ENCODE assay signal across 15 mouse cellular contexts in genomic region chr3:108072983-108073569, GRCm38 (mm10). TPM values are rescaled to one million over a fixed set of nuclear protein-coding genes. Genes with fewer than 3 reads are reported as not detected.
A peak's percentile ranks its signal among the peaks of the same experiment; 100 is the strongest.
DNase-seq lines count a peak whose midpoint lies in the region; ATAC-seq and TF ChIP-seq lines count a peak whose summit lies in the region.
"Had no signal": no experiment of that assay in that cellular context is flagged by ENCODE, and none has a peak within 500 bp of the region (broad histone marks: within the 10 kb centered on the region; RNA-seq: fewer than 3 reads in every experiment).

No protein-coding gene starts in this region.

- no peak overlapping the region for H3K4me2 ChIP-seq in limb, embryonic 12.5 days
- H3K4me2 ChIP-seq in hindbrain, embryonic 13.5 days, result no peak overlapping the region

- no peaks in the 10 kb centered on the region for H3K27me3 ChIP-seq in limb, embryonic 12.5 days
- H3K27me3 ChIP-seq in limb, embryonic 10.5 days (ENCODE audit: low read depth, poor library complexity, severe bottlenecking), result no peaks in the 10 kb centered on the region
- H3K27me3 ChIP-seq in G1E (ENCODE audit: insufficient read depth, low read length), result no peaks in the 10 kb centered on the region
- no peaks in the 10 kb centered on the region for H3K27me3 ChIP-seq in hindbrain, embryonic 13.5 days
- H3K27me3 ChIP-seq: megakaryocyte, embryonic 14.5 days had no signal

- H3K4me1 ChIP-seq in limb, embryonic 12.5 days (replicated peaks), result 0 out of 2 replicates have a peak, but pooled peaks cover 3% of the 10 kb centered on the region
- H3K4me1 ChIP-seq in limb, embryonic 10.5 days, result peaks cover 13% of the 10 kb centered on the region; the same call in 1 of the 2 replicates
- H3K4me1 ChIP-seq in G1E (ENCODE audit: insufficient read depth, low read depth, low read length), result peaks cover 82% of the 10 kb centered on the region
- H3K4me1 ChIP-seq in hindbrain, embryonic 13.5 days (replicated peaks), result peaks cover 17% of the 10 kb centered on the region

- no peak overlapping the region for H3K4me3 ChIP-seq in limb, embryonic 12.5 days (replicated peaks)
- H3K4me3 ChIP-seq in limb, embryonic 10.5 days, result no peak overlapping the region
- H3K4me3 ChIP-seq in G1E (ENCODE audit: low read depth, low read length), result no peak overlapping the region
- H3K4me3 ChIP-seq in hindbrain, embryonic 13.5 days, result no peak overlapping the region
- H3K4me3 ChIP-seq: erythroblast, embryonic 14.5 days; megakaryocyte, embryonic 14.5 days had no signal

- DNase-seq in adrenal gland, postnatal 10 days, result peak; percentile 32
- no peak for DNase-seq in adrenal gland, postnatal 25 days
- no peak for DNase-seq in limb, embryonic 10.5 days (ENCODE audit: low spot score)
- DNase-seq in G1E (ENCODE audit: low spot score), result peak; percentile 16
- no peak for DNase-seq in T-cell, adult 2 months (ENCODE audit: low spot score)
- DNase-seq: heart, adult 18-20 months; kidney, postnatal 10 days; right cerebral cortex, postnatal 14 days; thymus, adult 18-20 months had no signal

- H3K9ac ChIP-seq in limb, embryonic 12.5 days (replicated peaks), result 0 out of 2 replicates have a peak overlapping the region, but pooled peaks have one; percentile 18
- H3K9ac ChIP-seq in hindbrain, embryonic 13.5 days, result no peak overlapping the region

- no peaks in the 10 kb centered on the region for H3K9me3 ChIP-seq in limb, embryonic 12.5 days
- H3K9me3 ChIP-seq in limb, embryonic 10.5 days (replicated peaks), result no peaks in the 10 kb centered on the region
- no peaks in the 10 kb centered on the region for H3K9me3 ChIP-seq in G1E (replicated peaks)
- H3K9me3 ChIP-seq in hindbrain, embryonic 13.5 days, result no peaks in the 10 kb centered on the region
- H3K9me3 ChIP-seq: megakaryocyte, embryonic 14.5 days had no signal

- H3K36me3 ChIP-seq in limb, embryonic 12.5 days, result peaks cover 57% of the 10 kb centered on the region
- peaks cover 58% of the 10 kb centered on the region for H3K36me3 ChIP-seq in limb, embryonic 10.5 days
- peaks cover 90% of the 10 kb centered on the region for H3K36me3 ChIP-seq in G1E (replicated peaks)
- H3K36me3 ChIP-seq in hindbrain, embryonic 13.5 days, result peaks cover 52% of the 10 kb centered on the region

- WGBS in limb, embryonic 12.5 days, result 85% methylated on average over 10 of the region's 10 CpGs
- 85% methylated on average over 10 of the region's 10 CpGs for WGBS in limb, embryonic 10.5 days
- 58% methylated on average over 10 of the region's 10 CpGs for WGBS in hindbrain, embryonic 13.5 days

- no peak for ATAC-seq in limb, embryonic 12.5 days (ENCODE audit: insufficient number of reproducible peaks, insufficient read depth, low FRiP score, low TSS enrichment, low read depth)
- ATAC-seq in G1E (ENCODE audit: extremely low read depth, insufficient number of reproducible peaks, low FRiP score, poor library complexity, severe bottlenecking), result no peak
- peak; percentile 49 for ATAC-seq in hindbrain, embryonic 13.5 days (ENCODE audit: low FRiP score)
- ATAC-seq in granulocyte monocyte progenitor cell, adult 5-6 weeks (replicated peaks; ENCODE audit: poor library complexity, severe bottlenecking), result no peak

- no peak overlapping the region for H3K27ac ChIP-seq in limb, embryonic 12.5 days
- H3K27ac ChIP-seq in limb, embryonic 10.5 days, result no peak overlapping the region
- peak overlapping the region; percentile 44 for H3K27ac ChIP-seq in hindbrain, embryonic 13.5 days

- no peak for TF ChIP-seq CTCF in G1E (IDR thresholded peaks at IDR 0.05; ENCODE audit: low read depth, low read length)

RNA-seq across cellular contexts. Expression of gene Ampd2, which starts 13.4 kb away (rescaled TPM):
- total RNA-seq in adrenal gland, postnatal 10 days (2021), result 10 to 100 TPM; 79.3 to 92.2 TPM
- total RNA-seq in adrenal gland, postnatal 25 days (2021), result 178 and 283 TPM in 2 replicates
- 51.5 and 51.7 TPM in 2 replicates for polyA plus RNA-seq in limb, embryonic 12.5 days (2016; fragmentation: Nextera tagmentation; extraction: Ambion mirVana)
- 68.8 and 69.7 TPM in 2 replicates for polyA plus RNA-seq in limb, embryonic 10.5 days (2016; fragmentation: Nextera tagmentation; extraction: Ambion mirVana)
- total RNA-seq in G1E (2014; fragmentation: Nextera tagmentation) (169 and 188 TPM in 2 replicates), G1E (2017) (81.6 and 85.9 TPM in 2 replicates)
- polyA plus RNA-seq in G1E (2012), result 380 and 438 TPM in 2 replicates
- polyA plus RNA-seq in hindbrain, embryonic 13.5 days (2015; fragmentation: Nextera tagmentation; extraction: Ambion mirVana), result 50.9 and 52.4 TPM in 2 replicates
- total RNA-seq in granulocyte monocyte progenitor cell, adult 5-6 weeks (2014; fragmentation: Nextera tagmentation), result 126 and 158 TPM in 2 replicates
- total RNA-seq in granulocyte monocyte progenitor cell, adult 5-6 weeks (2017), result 54.6 and 69.6 TPM in 2 replicates

RNA-seq across cellular contexts. Expression of gene Gnat2, which starts 19.5 kb away (rescaled TPM):
- total RNA-seq in adrenal gland, postnatal 10 days (2021), result 1 to 10 TPM; 6.6 to 6.8 TPM
- 13.2 and 13.4 TPM in 2 replicates for total RNA-seq in adrenal gland, postnatal 25 days (2021)
- 0.55 and 0.69 TPM in 2 replicates for polyA plus RNA-seq in limb, embryonic 12.5 days (2016; fragmentation: Nextera tagmentation; extraction: Ambion mirVana)
- 1.6 and 2.4 TPM in 2 replicates for polyA plus RNA-seq in limb, embryonic 10.5 days (2016; fragmentation: Nextera tagmentation; extraction: Ambion mirVana)
- total RNA-seq in G1E (2014; fragmentation: Nextera tagmentation) (9.0 and 10.2 TPM in 2 replicates), G1E (2017) (2.0 and 4.5 TPM in 2 replicates)
- 0.85 and 2.4 TPM in 2 replicates for polyA plus RNA-seq in G1E (2012)
- polyA plus RNA-seq in hindbrain, embryonic 13.5 days (2015; fragmentation: Nextera tagmentation; extraction: Ambion mirVana), result 0.10 and 0.43 TPM in 2 replicates
- 1.9 and 2.2 TPM in 2 replicates for total RNA-seq in granulocyte monocyte progenitor cell, adult 5-6 weeks (2014; fragmentation: Nextera tagmentation)
- 2.5 TPM in 1 of 2 replicates, not detected in the other for total RNA-seq in granulocyte monocyte progenitor cell, adult 5-6 weeks (2017)
- total RNA-seq: layer of hippocampus, postnatal 10 days had no signal

RNA-seq across cellular contexts. Expression of gene Gstm4, which starts 28.4 kb away (rescaled TPM):
- 10 to 100 TPM; 12.8 to 13.3 TPM for total RNA-seq in adrenal gland, postnatal 10 days (2021)
- total RNA-seq in adrenal gland, postnatal 25 days (2021), result 13.2 and 17.1 TPM in 2 replicates
- 16.3 and 17.4 TPM in 2 replicates for polyA plus RNA-seq in limb, embryonic 12.5 days (2016; fragmentation: Nextera tagmentation; extraction: Ambion mirVana)
- 11.6 and 15.1 TPM in 2 replicates for polyA plus RNA-seq in limb, embryonic 10.5 days (2016; fragmentation: Nextera tagmentation; extraction: Ambion mirVana)
- total RNA-seq in G1E (2014; fragmentation: Nextera tagmentation), result not detected in 2 replicates
- total RNA-seq in G1E (2017), result not detected in 2 replicates
- not detected in 2 replicates for polyA plus RNA-seq in G1E (2012)
- 15.2 and 15.4 TPM in 2 replicates for polyA plus RNA-seq in hindbrain, embryonic 13.5 days (2015; fragmentation: Nextera tagmentation; extraction: Ambion mirVana)
- total RNA-seq in granulocyte monocyte progenitor cell, adult 5-6 weeks (2014; fragmentation: Nextera tagmentation), result 21.7 and 31.2 TPM in 2 replicates
- total RNA-seq in granulocyte monocyte progenitor cell, adult 5-6 weeks (2017), result 16.3 and 35.5 TPM in 2 replicates

RNA-seq across cellular contexts. Expression of gene Gstm1, which starts 55.3 kb away (rescaled TPM):
- 100 to 1,000 TPM; 131 to 144 TPM for total RNA-seq in adrenal gland, postnatal 10 days (2021)
- 277 and 344 TPM in 2 replicates for total RNA-seq in adrenal gland, postnatal 25 days (2021)
- polyA plus RNA-seq in limb, embryonic 12.5 days (2016; fragmentation: Nextera tagmentation; extraction: Ambion mirVana), result 38.3 and 38.9 TPM in 2 replicates
- 27.5 and 27.8 TPM in 2 replicates for polyA plus RNA-seq in limb, embryonic 10.5 days (2016; fragmentation: Nextera tagmentation; extraction: Ambion mirVana)
- total RNA-seq in G1E (2014; fragmentation: Nextera tagmentation) (not detected in 2 replicates), G1E (2017) (0.12 TPM in 1 of 2 replicates, not detected in the other)
- 0.53 and 0.63 TPM in 2 replicates for polyA plus RNA-seq in G1E (2012)
- 53.7 and 54.2 TPM in 2 replicates for polyA plus RNA-seq in hindbrain, embryonic 13.5 days (2015; fragmentation: Nextera tagmentation; extraction: Ambion mirVana)
- 1,142 and 1,261 TPM in 2 replicates for total RNA-seq in granulocyte monocyte progenitor cell, adult 5-6 weeks (2014; fragmentation: Nextera tagmentation)
- 468 and 672 TPM in 2 replicates for total RNA-seq in granulocyte monocyte progenitor cell, adult 5-6 weeks (2017)

Comparison
In these comparisons a context has a peak if more than half of its experiments do, and no peak if none do; other contexts are left out.
1. DNase-seq: peak in adrenal gland, postnatal 10 days (single experiment) and G1E (single experiment); none in adrenal gland, postnatal 25 days (single experiment), limb, embryonic 10.5 days (single experiment) and T-cell, adult 2 months (single experiment).
2. RNA of gene Gstm4, which starts 28.4 kb away (total RNA-seq): 16.3 to 35.5 TPM in granulocyte monocyte progenitor cell, adult 5-6 weeks, 13.2 to 17.1 TPM in adrenal gland, postnatal 25 days and 12.8 to 13.3 TPM in adrenal gland, postnatal 10 days; not detected in G1E; every median in the first group is over 10 times any median in the second.